Mouse (Mus musculus) megakaryocyte, embryonic 14.5 days (primary cell): ENCODE measurements around the gene Fmo6.

Experiments used
- FLI1 ChIP-seq: IDR thresholded peaks from 2 replicates; pipeline ENCODE4 v1.6.1; 2012; ENCODE audit warnings: low read length, inconsistent platforms, mixed read lengths
- GATA1 ChIP-seq: IDR thresholded peaks from 3 replicates; pipeline ENCODE4 v1.6.1; 2012; ENCODE audit warnings: mixed read lengths, low read length, inconsistent platforms, borderline replicate concordance

DNA sequence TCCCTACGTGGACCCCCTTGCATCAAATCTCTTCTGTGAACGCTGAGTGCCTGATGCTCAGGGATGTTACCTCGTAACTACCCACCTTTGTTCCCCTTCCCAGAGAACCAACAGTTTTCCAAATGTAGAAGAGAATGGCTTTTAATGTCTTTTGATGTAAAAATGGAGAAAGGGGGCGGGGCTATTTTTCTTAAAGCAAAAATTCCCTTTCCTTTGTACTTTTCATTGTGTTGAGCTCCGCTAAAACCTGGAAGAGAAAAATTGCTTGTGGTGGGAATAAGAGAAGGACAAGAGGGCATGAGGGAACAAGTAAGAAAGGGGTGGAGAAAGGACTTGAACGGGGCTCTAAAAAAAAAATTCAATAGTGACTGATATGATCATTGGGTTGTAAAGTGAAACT, at the start of gene Fmo6:
- TF ChIP-seq GATA1 (no peak), FLI1 (no peak)
